Mouse (Mus musculus): Measurements from ENCODE around the gene Dpp6. TPM values are rescaled to one million over a fixed set of nuclear protein-coding genes. Genes with fewer than 3 reads are reported as not detected.
A peak's percentile ranks its signal among the peaks of the same experiment; 100 is the strongest.

Dpp6 gene
- polyA plus RNA-seq, 1 experiment from 2014 or later, result 3.1 TPM

- Histone ChIP-seq H3K36me3 (ENCODE audit: control insufficient read depth, insufficient read depth, low read length) (no peaks in the 10 kb centered on the region), H3K4me1 (ENCODE audit: control insufficient read depth, insufficient read depth, low read length) (no peaks in the 10 kb centered on the region), H3K9me3 (ENCODE audit: control insufficient read depth, low read depth, low read length) (no peaks in the 10 kb centered on the region), H3K27me3 (ENCODE audit: control insufficient read depth, insufficient read depth, low read length) (no peaks in the 10 kb centered on the region), H3K27ac (ENCODE audit: low read length) (no peak overlapping the region), H3K4me3 (ENCODE audit: low read depth, low read length) (no peak overlapping the region), H3K4me2 (replicated peaks; ENCODE audit: low read depth, low read length) (no peak overlapping the region), H3K9ac (replicated peaks; ENCODE audit: low read depth, low read length) (no peak overlapping the region)
- no peak for ATAC-seq (ENCODE audit: insufficient number of reproducible peaks, insufficient read depth, low FRiP score, low read depth)
- WGBS, result 54% methylated on average over 2 of the region's 2 CpGs
Observed at GRCm38 (mm10) chr5:27719311-27719710, 902.3 kb downstream of the Dpp6 start.

- 36% methylated on average over 2 of the region's 2 CpGs for WGBS
- Histone ChIP-seq H3K27ac (ENCODE audit: low read length) (no peak overlapping the region), H3K9me3 (ENCODE audit: control insufficient read depth, low read depth, low read length) (no peaks in the 10 kb centered on the region)
Observed at GRCm38 (mm10) chr5:27724460-27724859, 907.5 kb downstream of the Dpp6 start.

DNA sequence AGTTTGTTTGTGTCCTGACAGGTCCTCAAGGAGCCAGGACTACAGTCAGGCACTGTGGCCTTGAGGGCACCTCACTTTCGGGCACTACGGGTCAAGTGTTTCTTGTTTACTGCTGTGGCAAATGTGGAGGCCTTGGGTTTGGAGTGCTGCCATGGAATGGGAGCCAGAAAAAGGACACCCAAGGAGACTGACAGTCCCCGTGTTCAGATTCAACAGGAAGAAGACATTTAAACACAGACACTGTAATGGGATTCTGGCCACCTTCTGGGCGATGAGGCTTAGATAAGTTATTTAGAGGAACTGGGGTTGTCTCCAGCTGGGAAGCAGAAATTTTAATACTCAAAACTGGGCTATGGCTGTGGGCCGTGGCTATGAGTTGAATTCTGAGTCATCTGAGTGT, 913.7 kb downstream of the Dpp6 start:
- Histone ChIP-seq H3K4me1 (ENCODE audit: control insufficient read depth, insufficient read depth, low read length) (no peaks in the 10 kb centered on the region), H3K36me3 (ENCODE audit: control insufficient read depth, insufficient read depth, low read length) (no peaks in the 10 kb centered on the region), H3K27ac (ENCODE audit: low read length) (no peak overlapping the region), H3K9ac (replicated peaks; ENCODE audit: low read depth, low read length) (no peak overlapping the region), H3K4me2 (replicated peaks; ENCODE audit: low read depth, low read length) (no peak overlapping the region), H3K4me3 (ENCODE audit: low read depth, low read length) (no peak overlapping the region), H3K9me3 (ENCODE audit: control insufficient read depth, low read depth, low read length) (no peaks in the 10 kb centered on the region), H3K27me3 (ENCODE audit: control insufficient read depth, insufficient read depth, low read length) (no peaks in the 10 kb centered on the region)
- no peak for ATAC-seq (ENCODE audit: insufficient number of reproducible peaks, insufficient read depth, low FRiP score, low read depth)
- WGBS, result 73% methylated on average over 5 of the region's 5 CpGs

More at GRCm38 (mm10) chr5:27724460-27724859, 907.5 kb downstream of the Dpp6 start:
- Histone ChIP-seq H3K4me2 (replicated peaks; ENCODE audit: low read depth, low read length) (no peak overlapping the region), H3K36me3 (ENCODE audit: control insufficient read depth, insufficient read depth, low read length) (no peaks in the 10 kb centered on the region), H3K4me1 (ENCODE audit: control insufficient read depth, insufficient read depth, low read length) (no peaks in the 10 kb centered on the region), H3K9ac (replicated peaks; ENCODE audit: low read depth, low read length) (no peak overlapping the region), H3K4me3 (ENCODE audit: low read depth, low read length) (no peak overlapping the region), H3K27me3 (ENCODE audit: control insufficient read depth, insufficient read depth, low read length) (no peaks in the 10 kb centered on the region)
- no peak for ATAC-seq (ENCODE audit: insufficient number of reproducible peaks, insufficient read depth, low FRiP score, low read depth)

- no peaks in the 10 kb centered on the region for H3K27me3 ChIP-seq (ENCODE audit: control insufficient read depth, insufficient read depth, low read length)
- H3K27ac ChIP-seq (ENCODE audit: low read length), result no peak overlapping the region
- no peak overlapping the region for H3K4me2 ChIP-seq (replicated peaks; ENCODE audit: low read depth, low read length)
- H3K9ac ChIP-seq (replicated peaks; ENCODE audit: low read depth, low read length), result no peak overlapping the region
- no peaks in the 10 kb centered on the region for H3K36me3 ChIP-seq (ENCODE audit: control insufficient read depth, insufficient read depth, low read length)
- H3K4me3 ChIP-seq (ENCODE audit: low read depth, low read length), result no peak overlapping the region
- WGBS, result 48% methylated on average over 1 of the region's 1 CpGs
- no peak for ATAC-seq (ENCODE audit: insufficient number of reproducible peaks, insufficient read depth, low FRiP score, low read depth)
- H3K4me1 ChIP-seq (ENCODE audit: control insufficient read depth, insufficient read depth, low read length), result no peaks in the 10 kb centered on the region
- H3K9me3 ChIP-seq (ENCODE audit: control insufficient read depth, low read depth, low read length), result no peaks in the 10 kb centered on the region
Observed at GRCm38 (mm10) chr5:27731392-27731791, 914.4 kb downstream of the Dpp6 start.

DNA sequence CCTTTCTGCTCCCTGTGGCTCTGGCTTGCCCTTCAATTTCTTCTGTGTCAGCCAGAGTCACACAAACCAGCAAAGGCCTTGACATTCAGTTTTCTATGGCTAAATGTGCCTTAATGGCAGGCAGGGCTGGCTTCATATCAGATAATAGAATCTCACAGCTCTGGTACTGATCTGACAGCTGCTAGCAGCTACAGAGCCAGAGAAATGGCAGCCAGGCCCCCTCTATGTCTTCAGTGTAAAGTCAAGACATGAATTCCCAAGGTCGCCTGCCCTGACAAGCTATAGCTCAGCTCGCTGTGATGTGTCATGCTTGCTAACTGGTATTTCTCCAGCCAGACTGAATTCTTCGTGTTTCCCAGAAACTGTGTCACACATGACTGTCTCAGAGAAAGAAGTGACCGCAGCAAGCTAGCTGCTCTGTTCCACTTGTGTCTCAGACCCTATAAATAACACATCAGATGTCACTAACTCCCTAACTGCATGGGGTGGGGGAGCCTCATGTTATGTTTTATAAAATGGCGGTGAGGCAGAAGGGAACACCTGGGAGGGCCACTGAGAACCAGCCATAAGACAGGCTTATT, 915.4 kb downstream of the Dpp6 start:
- no peaks in the 10 kb centered on the region for H3K27me3 ChIP-seq (ENCODE audit: control insufficient read depth, insufficient read depth, low read length)
- no peak for ATAC-seq (ENCODE audit: insufficient number of reproducible peaks, insufficient read depth, low FRiP score, low read depth)

GRCm38 (mm10) chr5:27737168-27737567, 920.2 kb downstream of the Dpp6 start:
- Histone ChIP-seq H3K9me3 (ENCODE audit: control insufficient read depth, low read depth, low read length) (no peaks in the 10 kb centered on the region), H3K36me3 (ENCODE audit: control insufficient read depth, insufficient read depth, low read length) (no peaks in the 10 kb centered on the region; the same call in none of the 2 replicates), H3K27ac (ENCODE audit: low read length) (no peak overlapping the region), H3K27me3 (ENCODE audit: control insufficient read depth, insufficient read depth, low read length) (no peaks in the 10 kb centered on the region), H3K4me1 (ENCODE audit: control insufficient read depth, insufficient read depth, low read length) (no peaks in the 10 kb centered on the region), H3K9ac (replicated peaks; ENCODE audit: low read depth, low read length) (no peak overlapping the region), H3K4me2 (replicated peaks; ENCODE audit: low read depth, low read length) (no peak overlapping the region), H3K4me3 (ENCODE audit: low read depth, low read length) (no peak overlapping the region)
- ATAC-seq (ENCODE audit: insufficient number of reproducible peaks, insufficient read depth, low FRiP score, low read depth), result peak; percentile 77; the same call in 1 of the 2 replicates
- WGBS, result 0% methylated on average over 3 of the region's 3 CpGs

More for the DNA sequence above, 915.4 kb downstream of the Dpp6 start:
- no peaks in the 10 kb centered on the region for H3K36me3 ChIP-seq (ENCODE audit: control insufficient read depth, insufficient read depth, low read length)
- H3K4me2 ChIP-seq (replicated peaks; ENCODE audit: low read depth, low read length), result no peak overlapping the region
- 76% methylated on average over 5 of the region's 5 CpGs for WGBS
- no peak overlapping the region for H3K9ac ChIP-seq (replicated peaks; ENCODE audit: low read depth, low read length)
- H3K4me1 ChIP-seq (ENCODE audit: control insufficient read depth, insufficient read depth, low read length), result no peaks in the 10 kb centered on the region
- H3K27ac ChIP-seq (ENCODE audit: low read length), result no peak overlapping the region
- H3K9me3 ChIP-seq (ENCODE audit: control insufficient read depth, low read depth, low read length), result no peaks in the 10 kb centered on the region
- H3K4me3 ChIP-seq (ENCODE audit: low read depth, low read length), result no peak overlapping the region

DNA sequence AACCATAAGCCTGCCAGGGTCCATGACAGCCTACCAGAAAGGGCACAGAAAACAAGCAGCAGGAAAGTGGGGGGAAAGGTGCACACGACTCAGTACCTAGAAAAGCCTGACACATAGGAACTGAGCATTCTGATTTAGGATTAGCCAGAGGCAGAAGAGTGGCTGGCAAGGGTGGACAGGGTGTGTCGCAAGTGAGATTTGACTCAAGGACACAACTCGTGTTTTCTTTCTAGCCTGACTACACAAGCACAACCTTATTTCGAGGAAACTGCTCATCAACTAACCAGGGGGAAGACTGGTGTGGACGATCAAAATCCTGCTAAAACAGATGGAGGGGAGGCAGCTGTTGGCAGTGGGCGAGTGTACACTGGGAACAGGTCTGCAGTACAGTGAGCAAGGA, 922.2 kb downstream of the Dpp6 start:
- Histone ChIP-seq H3K4me2 (replicated peaks; ENCODE audit: low read depth, low read length) (no peak overlapping the region), H3K27ac (ENCODE audit: low read length) (no peak overlapping the region), H3K27me3 (ENCODE audit: control insufficient read depth, insufficient read depth, low read length) (no peaks in the 10 kb centered on the region), H3K9ac (replicated peaks; ENCODE audit: low read depth, low read length) (no peak overlapping the region), H3K4me3 (ENCODE audit: low read depth, low read length) (no peak overlapping the region), H3K9me3 (ENCODE audit: control insufficient read depth, low read depth, low read length) (no peaks in the 10 kb centered on the region), H3K4me1 (ENCODE audit: control insufficient read depth, insufficient read depth, low read length) (no peaks in the 10 kb centered on the region), H3K36me3 (ENCODE audit: control insufficient read depth, insufficient read depth, low read length) (peaks cover 14% of the 10 kb centered on the region)
- no peak for ATAC-seq (ENCODE audit: insufficient number of reproducible peaks, insufficient read depth, low FRiP score, low read depth)
- WGBS, result 84% methylated on average over 6 of the region's 6 CpGs

DNA sequence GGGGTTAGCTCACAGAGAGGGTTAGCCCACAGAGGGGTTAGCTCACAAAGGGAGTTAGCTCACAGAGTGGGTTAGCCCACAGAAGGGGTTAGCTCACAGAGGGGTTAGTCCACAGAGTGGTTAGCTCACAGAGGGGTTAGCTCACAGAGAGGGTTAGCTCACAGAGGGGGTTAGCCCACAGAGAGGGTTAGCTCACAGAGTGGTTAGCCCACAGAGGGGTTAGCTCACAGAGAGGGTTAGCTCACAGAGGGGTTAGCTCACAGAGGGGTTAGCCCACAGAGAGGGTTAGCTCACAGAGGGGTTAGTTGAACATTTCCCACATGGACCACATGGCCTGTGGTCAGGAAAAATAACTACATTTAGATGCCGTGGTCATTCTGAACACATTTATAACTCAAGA, 927.9 kb downstream of the Dpp6 start:
- no peaks in the 10 kb centered on the region for H3K4me1 ChIP-seq (ENCODE audit: control insufficient read depth, insufficient read depth, low read length)
- H3K4me3 ChIP-seq (ENCODE audit: low read depth, low read length), result no peak overlapping the region
- H3K27me3 ChIP-seq (ENCODE audit: control insufficient read depth, insufficient read depth, low read length), result no peaks in the 10 kb centered on the region
- ATAC-seq (ENCODE audit: insufficient number of reproducible peaks, insufficient read depth, low FRiP score, low read depth), result no peak; the same call in 1 of the 2 replicates
- no peak overlapping the region for H3K27ac ChIP-seq (ENCODE audit: low read length)
- no peaks in the 10 kb centered on the region for H3K9me3 ChIP-seq (ENCODE audit: control insufficient read depth, low read depth, low read length)
- H3K4me2 ChIP-seq (replicated peaks; ENCODE audit: low read depth, low read length), result no peak overlapping the region
- no peak overlapping the region for H3K9ac ChIP-seq (replicated peaks; ENCODE audit: low read depth, low read length)
- 97% methylated on average over 1 of the region's 1 CpGs for WGBS
- peaks cover 34% of the 10 kb centered on the region for H3K36me3 ChIP-seq (ENCODE audit: control insufficient read depth, insufficient read depth, low read length)

DNA sequence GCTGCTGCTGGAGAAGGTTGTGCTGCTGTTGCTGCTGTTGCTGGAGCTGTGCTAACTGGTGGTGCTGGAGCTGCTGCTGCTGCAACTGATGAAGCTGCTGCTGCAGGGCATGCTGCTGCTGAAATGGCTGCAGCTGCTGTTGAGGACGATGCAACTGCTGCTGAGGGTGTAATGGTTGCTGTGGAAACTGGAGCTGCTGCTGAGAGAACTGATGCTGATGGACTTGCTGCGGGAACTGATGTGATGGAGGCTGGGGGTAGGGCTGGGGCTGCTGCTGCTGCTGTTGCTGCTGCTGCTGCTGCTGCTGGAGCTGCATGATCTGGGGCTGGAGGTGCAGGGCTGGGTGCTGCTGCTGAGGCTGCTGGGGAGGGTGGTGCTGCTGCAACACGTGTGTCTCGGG, 948.8 kb downstream of the Dpp6 start:
- no peak for ATAC-seq (ENCODE audit: insufficient number of reproducible peaks, insufficient read depth, low FRiP score, low read depth)
- no peak overlapping the region for H3K4me3 ChIP-seq (ENCODE audit: low read depth, low read length)
- no peak overlapping the region for H3K9ac ChIP-seq (replicated peaks; ENCODE audit: low read depth, low read length)
- no peaks in the 10 kb centered on the region for H3K27me3 ChIP-seq (ENCODE audit: control insufficient read depth, insufficient read depth, low read length)
- 79% methylated on average over 4 of the region's 4 CpGs for WGBS
- no peak overlapping the region for H3K27ac ChIP-seq (ENCODE audit: low read length)
- H3K4me2 ChIP-seq (replicated peaks; ENCODE audit: low read depth, low read length), result no peak overlapping the region
- no peaks in the 10 kb centered on the region for H3K9me3 ChIP-seq (ENCODE audit: control insufficient read depth, low read depth, low read length)
- H3K36me3 ChIP-seq (ENCODE audit: control insufficient read depth, insufficient read depth, low read length), result peaks cover 58% of the 10 kb centered on the region
- H3K4me1 ChIP-seq (ENCODE audit: control insufficient read depth, insufficient read depth, low read length), result no peaks in the 10 kb centered on the region

All from stomach, embryonic 14.5 days (tissue).